Mouse (Mus musculus): ENCODE measurements at regions not wholly inside any gene's neighbourhood (a gene's known extent, or its start where the extent isn't known, plus 50 kb on each side); places are given as distances from the start of the nearest gene placed in this dataset.
A peak's percentile ranks its signal among the peaks of the same experiment; 100 is the strongest.

DNA sequence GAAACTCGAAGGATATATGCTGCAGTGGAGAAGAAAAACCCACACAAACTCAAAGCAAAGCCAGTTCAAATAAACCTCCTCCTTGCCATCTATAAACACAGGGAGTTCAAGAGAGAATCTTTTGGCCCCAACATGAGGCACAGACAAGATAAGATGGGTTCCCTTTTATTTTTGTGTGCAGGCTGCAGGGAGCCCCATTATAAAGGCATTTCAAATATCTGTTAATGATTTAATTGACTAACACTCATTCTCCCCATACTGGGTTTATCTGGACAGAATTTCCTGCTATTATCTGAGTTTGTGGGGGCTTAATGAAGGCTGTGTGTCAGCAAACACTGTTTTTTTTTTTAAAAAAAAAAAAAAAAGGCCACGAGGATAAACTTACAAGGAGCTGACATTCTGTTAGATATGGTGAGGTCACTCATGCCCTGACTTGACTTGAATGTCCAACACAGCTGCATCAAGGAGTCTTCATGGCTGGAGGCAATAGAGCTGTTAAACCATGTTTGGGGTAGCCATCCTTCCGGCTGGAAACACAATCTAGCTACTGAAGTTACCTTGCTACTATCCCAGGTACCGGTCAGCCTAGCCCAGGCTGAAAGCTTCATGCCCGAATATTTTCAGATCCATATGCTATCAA is 423.8 kb downstream of the Wdr11 start:
- H3K27ac ChIP-seq = peak overlapping the region; percentile 81
- peaks cover 45% of the 10 kb centered on the region for H3K4me1 ChIP-seq

DNA sequence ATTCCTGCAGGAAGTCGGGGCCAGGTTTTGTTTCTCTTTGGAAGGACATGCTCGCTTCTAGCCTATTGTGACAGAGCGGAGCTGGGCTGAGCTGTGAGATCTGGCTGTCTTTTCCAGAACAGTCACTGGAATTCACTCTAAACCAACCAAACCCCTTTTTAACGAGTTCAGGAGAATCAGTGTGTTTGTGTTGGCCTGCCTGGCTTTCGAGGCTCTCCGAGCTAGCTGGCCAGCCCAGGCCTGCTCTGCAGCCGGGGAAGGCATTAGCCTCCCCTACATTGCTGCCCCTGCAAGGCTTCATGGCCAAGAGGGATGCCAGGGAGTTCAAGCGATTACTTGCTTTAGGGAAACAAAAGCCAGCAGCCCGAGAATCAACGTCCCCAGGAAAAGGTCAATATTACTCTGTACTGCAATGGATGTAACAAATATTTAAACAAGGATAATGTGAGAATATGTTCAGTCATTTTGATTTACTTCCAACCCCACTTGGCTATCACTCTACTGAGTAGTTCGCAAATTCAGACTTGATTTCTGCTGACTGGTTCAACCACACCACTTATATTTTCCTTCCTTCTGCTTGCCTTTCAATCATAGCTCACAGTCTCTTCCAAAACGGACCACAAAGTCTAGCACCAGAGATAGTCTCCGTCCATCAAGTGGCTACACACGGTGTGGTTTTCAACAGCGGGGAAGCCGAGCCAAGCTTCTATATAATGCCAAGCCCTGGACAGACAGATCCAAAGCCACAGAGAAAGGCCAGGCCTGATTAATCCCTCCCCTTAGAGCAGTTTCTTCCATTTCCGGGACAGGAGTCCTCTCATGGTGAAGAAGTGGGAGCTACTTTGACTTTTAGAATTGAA is 424.6 kb downstream of the Wdr11 start:
- WGBS = 61% methylated on average over 17 of the region's 17 CpGs
- Histone ChIP-seq H3K27ac (peak overlapping the region; percentile 81), H3K4me1 (peaks cover 45% of the 10 kb centered on the region), H3K4me3 (no peak overlapping the region), H3K36me3 (no peaks in the 10 kb centered on the region), H3K27me3 (ENCODE audit: insufficient read depth, poor library complexity, severe bottlenecking) (no peaks in the 10 kb centered on the region), H3K9me3 (no peaks in the 10 kb centered on the region)
- DNase-seq (ENCODE audit: low spot score) = no peak

More for the DNA sequence above, 423.8 kb downstream of the Wdr11 start:
- Histone ChIP-seq H3K27me3 (ENCODE audit: insufficient read depth, poor library complexity, severe bottlenecking) (no peaks in the 10 kb centered on the region), H3K4me3 (no peak overlapping the region), H3K9me3 (no peaks in the 10 kb centered on the region), H3K36me3 (no peaks in the 10 kb centered on the region)
- no peak for DNase-seq (ENCODE audit: low spot score)
- WGBS = 39% methylated on average over 5 of the region's 5 CpGs

DNA sequence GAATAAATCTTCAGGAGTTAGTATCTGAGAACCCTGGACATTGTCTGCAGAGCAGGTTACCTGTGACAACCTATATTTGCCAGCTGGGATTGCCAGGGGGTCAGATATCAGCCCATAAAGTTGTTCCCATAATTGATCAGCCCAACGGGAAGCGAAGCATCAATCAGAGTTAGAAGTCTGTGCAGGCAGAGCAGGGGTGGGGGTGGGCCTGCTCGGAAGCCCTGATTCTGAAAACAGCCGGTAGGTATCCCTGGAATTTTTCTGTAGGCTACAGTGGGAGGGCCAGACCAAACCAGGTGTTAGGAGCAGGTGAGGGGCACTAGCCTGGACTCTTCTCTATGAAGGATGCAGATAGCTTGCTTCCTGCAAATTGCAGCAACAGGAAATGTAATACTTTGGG is 427.2 kb downstream of the Wdr11 start:
- H3K27ac ChIP-seq = no peak overlapping the region
- H3K4me1 ChIP-seq = peaks cover 36% of the 10 kb centered on the region
- DNase-seq (ENCODE audit: low spot score) = no peak
- H3K27me3 ChIP-seq (ENCODE audit: insufficient read depth, poor library complexity, severe bottlenecking) = no peaks in the 10 kb centered on the region
- no peaks in the 10 kb centered on the region for H3K36me3 ChIP-seq
- H3K4me3 ChIP-seq = no peak overlapping the region
- H3K9me3 ChIP-seq = no peaks in the 10 kb centered on the region
- WGBS = 46% methylated on average over 4 of the region's 4 CpGs

DNA sequence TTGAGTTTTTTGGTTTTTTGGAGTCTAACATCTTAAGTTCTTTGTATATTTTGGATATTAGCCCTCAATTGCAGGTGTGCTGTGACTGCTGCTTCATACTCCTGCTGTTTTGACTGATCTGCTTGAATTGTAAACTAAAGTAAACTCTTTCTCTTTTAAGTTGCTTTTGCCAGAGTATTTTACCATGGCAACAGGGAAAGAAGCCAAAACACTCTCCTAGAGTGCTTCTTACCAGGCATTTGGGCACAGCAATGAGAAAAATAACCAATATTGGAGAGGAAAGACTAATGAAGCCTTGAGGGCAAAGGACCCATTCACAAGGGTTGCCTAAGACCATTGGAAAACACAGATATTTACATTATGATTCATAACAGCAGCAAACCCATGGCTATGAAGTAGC is 437.3 kb downstream of the Wdr11 start:
- no peak overlapping the region for H3K27ac ChIP-seq
- H3K9me3 ChIP-seq = no peaks in the 10 kb centered on the region
- H3K27me3 ChIP-seq (ENCODE audit: insufficient read depth, poor library complexity, severe bottlenecking) = no peaks in the 10 kb centered on the region
- H3K4me3 ChIP-seq = no peak overlapping the region
- H3K36me3 ChIP-seq = no peaks in the 10 kb centered on the region
- H3K4me1 ChIP-seq = peaks cover 9% of the 10 kb centered on the region
- no peak for DNase-seq (ENCODE audit: low spot score)

DNA sequence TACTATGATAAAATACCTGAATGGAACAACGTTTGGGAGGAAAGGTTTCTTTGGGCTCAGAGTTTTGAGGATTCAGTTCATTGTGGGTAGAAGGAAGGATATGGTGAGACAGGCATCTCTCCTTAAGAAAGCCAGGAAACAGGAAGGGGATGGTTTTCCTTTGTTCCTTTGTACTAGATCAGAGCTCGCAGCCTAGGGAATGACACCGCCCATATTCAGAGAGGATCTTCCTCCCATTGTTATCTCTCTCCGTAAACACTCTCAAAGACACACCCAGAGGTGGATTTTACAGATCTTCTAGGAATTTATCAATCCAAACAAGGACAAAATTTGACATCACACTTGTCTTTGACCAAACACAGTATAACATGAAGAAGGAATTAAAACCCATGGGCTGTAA is 439.0 kb downstream of the Wdr11 start:
- Histone ChIP-seq H3K4me1 (peaks cover 9% of the 10 kb centered on the region), H3K4me3 (no peak overlapping the region), H3K27me3 (ENCODE audit: insufficient read depth, poor library complexity, severe bottlenecking) (no peaks in the 10 kb centered on the region), H3K36me3 (no peaks in the 10 kb centered on the region), H3K27ac (no peak overlapping the region), H3K9me3 (no peaks in the 10 kb centered on the region)
- DNase-seq (ENCODE audit: low spot score) = no peak
- WGBS = 80% methylated on average over 4 of the region's 4 CpGs

DNA sequence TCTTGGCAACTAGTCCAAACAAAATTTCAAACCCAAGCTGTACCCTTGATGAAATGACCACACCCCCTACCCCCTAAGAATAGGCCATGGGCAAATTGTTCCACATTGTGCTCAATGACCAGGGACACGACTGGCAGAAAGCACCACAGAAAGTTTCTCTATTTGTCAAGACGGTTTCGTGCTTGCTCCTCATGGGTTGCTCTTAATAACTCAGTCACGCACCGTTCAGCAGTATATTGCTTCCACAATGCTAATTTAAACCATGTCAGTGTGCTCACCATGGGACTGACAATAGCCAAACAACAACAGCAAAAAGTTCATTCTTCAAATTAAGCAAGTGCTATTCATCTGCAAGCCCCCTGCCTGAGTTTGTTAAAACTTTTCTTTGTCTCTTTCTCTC is 444.6 kb downstream of the Wdr11 start:
- H3K27ac ChIP-seq = no peak overlapping the region
- DNase-seq (ENCODE audit: low spot score) = peak; percentile 19
- peaks cover 20% of the 10 kb centered on the region for H3K4me1 ChIP-seq
- H3K4me3 ChIP-seq = no peak overlapping the region
- no peaks in the 10 kb centered on the region for H3K27me3 ChIP-seq (ENCODE audit: insufficient read depth, poor library complexity, severe bottlenecking)
- 85% methylated on average over 5 of the region's 5 CpGs for WGBS
- no peaks in the 10 kb centered on the region for H3K9me3 ChIP-seq
- 0 out of 2 replicates have a peak, but pooled peaks cover 2% of the 10 kb centered on the region for H3K36me3 ChIP-seq

DNA sequence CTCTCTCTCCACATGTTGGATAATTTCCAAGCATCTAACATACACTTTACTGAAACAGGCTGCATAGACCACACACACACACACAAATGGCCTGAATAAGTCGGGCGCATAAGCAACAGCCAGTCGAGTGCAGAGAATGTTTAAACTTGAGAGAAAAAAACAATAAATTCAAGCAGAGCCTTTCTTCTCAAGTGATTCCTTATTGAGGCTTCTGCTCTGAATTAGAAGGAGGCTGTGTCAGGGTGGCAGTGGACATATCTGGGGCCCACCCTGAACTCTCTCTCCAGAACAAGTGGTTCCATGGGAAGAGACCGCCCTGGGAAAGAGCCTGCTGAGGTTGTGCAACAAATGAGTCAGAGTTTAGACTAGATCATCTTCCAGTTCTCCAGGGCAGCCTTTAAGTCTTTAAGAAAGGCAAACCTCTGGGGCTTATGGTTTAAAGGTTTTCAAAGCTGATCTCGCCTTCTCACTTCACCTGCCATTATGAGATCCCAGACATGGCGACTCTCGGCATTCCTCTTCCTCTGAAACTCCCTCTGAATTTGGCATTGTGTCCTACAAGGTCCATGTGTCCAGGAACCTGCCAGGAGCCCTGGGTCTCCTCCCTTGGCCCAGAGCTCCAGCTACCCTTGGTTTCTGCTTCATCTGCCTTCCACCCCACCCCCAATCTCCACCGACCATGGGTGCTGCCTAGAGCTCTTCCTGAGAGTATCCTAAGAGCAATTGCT is 445.3 kb downstream of the Wdr11 start:
- WGBS = 83% methylated on average over 8 of the region's 8 CpGs
- Histone ChIP-seq H3K36me3 (0 out of 2 replicates have a peak, but pooled peaks cover 2% of the 10 kb centered on the region), H3K27me3 (ENCODE audit: insufficient read depth, poor library complexity, severe bottlenecking) (no peaks in the 10 kb centered on the region), H3K4me3 (no peak overlapping the region), H3K4me1 (peaks cover 27% of the 10 kb centered on the region), H3K9me3 (no peaks in the 10 kb centered on the region), H3K27ac (no peak overlapping the region; the same call in 1 of the 2 replicates)
- DNase-seq (ENCODE audit: low spot score) = peak; percentile 66

DNA sequence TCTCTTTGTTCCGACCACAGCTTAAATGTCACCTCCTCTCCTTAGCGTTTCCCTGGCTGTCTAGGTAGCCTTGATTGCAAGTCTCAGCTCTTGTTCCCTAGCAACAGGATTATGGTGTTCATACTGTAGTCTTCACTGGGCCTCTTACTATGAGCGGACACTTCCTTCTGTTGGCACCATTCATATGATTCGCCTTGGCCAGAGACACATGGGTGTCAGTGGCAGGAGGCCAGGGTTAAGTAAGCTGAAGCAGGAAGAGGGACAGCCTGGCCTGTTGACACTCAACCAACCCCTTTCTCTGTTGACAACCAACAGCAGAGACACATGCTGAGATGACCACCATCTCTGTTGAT is 445.9 kb downstream of the Wdr11 start:
- DNase-seq (ENCODE audit: low spot score) = peak; percentile 70
- 69% methylated on average over 4 of the region's 4 CpGs for WGBS
- H3K27ac ChIP-seq = no peak overlapping the region
- no peak overlapping the region for H3K4me3 ChIP-seq
- H3K9me3 ChIP-seq = no peaks in the 10 kb centered on the region
- H3K27me3 ChIP-seq (ENCODE audit: insufficient read depth, poor library complexity, severe bottlenecking) = no peaks in the 10 kb centered on the region
- peaks cover 33% of the 10 kb centered on the region for H3K4me1 ChIP-seq
- 0 out of 2 replicates have a peak, but pooled peaks cover 2% of the 10 kb centered on the region for H3K36me3 ChIP-seq

DNA sequence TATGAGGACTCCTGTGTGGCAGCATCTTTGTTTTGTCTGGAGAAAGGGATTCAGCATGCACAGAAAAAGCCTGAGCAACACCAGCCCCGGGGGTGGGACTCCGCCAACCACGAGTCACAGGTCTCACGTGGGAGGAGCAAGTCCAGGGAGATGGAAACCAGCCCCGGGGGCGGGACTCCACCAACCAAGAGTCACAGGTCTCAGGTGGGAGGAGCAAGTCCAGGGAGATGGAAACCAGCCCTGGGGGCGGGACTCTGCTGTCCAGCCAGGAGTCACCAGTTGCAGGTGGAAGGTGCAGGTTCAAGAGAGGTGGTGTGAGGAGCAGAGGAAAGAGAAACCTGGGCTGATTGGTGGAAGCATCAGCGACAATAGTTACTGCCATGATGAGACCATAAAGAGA is 448.9 kb downstream of the Wdr11 start:
- H3K9me3 ChIP-seq = no peaks in the 10 kb centered on the region
- no peak overlapping the region for H3K4me3 ChIP-seq
- H3K36me3 ChIP-seq = 0 out of 2 replicates have a peak, but pooled peaks cover 2% of the 10 kb centered on the region
- DNase-seq (ENCODE audit: low spot score) = peak; percentile 75
- 67% methylated on average over 8 of the region's 8 CpGs for WGBS
- H3K27me3 ChIP-seq (ENCODE audit: insufficient read depth, poor library complexity, severe bottlenecking) = no peaks in the 10 kb centered on the region
- H3K4me1 ChIP-seq = peaks cover 53% of the 10 kb centered on the region
- no peak overlapping the region for H3K27ac ChIP-seq

DNA sequence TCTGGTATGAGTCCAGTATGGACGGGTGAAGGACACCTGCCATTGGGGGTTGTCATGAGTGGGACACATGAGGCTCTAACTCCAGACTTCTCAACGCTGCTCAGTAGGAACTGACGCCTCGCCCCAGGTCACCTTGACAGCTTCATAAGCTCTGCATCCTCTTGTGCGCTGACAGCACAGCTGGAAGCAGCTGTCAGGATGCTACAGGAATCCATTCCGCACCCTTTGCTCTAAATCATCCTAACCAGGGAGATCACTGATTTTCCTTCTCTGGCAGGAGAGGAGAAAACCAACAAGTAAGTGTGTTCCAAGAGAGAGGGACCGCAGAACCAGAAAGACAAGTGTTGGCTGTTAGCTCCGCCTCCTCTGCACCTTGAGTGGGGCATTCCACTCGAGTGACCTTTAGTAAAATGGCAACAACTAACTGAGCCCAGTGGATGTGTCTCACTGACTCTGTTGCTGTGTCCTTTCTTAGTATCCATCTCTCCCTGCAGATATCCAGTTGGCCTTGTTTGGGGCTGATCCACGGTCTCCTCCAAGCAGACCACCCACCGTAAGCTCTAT is 449.8 kb downstream of the Wdr11 start:
- Histone ChIP-seq H3K27ac (peak overlapping the region; percentile 30; the same call in 1 of the 2 replicates), H3K4me3 (no peak overlapping the region), H3K9me3 (no peaks in the 10 kb centered on the region), H3K4me1 (peaks cover 58% of the 10 kb centered on the region), H3K27me3 (ENCODE audit: insufficient read depth, poor library complexity, severe bottlenecking) (no peaks in the 10 kb centered on the region), H3K36me3 (0 out of 2 replicates have a peak, but pooled peaks cover 2% of the 10 kb centered on the region)
- peak; percentile 50 for DNase-seq (ENCODE audit: low spot score)
- WGBS = 76% methylated on average over 11 of the region's 11 CpGs

DNA sequence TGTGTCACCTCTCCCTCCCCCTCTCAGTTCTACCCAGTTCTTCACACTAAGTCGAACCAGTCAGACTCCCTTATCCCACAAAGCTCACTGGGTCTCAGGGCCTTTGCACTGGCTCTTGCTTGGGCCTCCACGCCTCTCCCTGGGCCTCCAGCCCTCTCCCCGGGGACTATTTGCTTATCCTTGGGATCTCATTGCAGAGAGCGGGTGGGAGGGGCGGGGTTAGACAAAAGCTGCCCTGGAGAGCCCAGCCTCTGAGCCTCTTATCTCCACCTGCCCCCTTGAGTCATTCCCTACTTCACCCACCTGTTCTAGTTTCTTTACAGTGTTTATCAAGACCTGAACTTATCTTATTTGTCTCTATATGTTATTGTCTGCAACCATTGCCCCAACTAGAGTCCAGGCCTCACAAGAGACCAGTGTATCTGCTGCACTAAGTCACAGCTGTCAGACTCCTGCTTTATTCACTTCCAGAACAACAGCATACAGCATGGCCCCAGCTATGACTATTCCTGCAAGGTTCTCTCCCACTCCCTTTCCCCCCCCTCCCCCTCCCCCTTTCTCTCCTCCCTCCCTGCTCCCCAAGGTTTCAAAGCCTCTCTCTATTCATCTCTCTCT is 450.7 kb downstream of the Wdr11 start:
- Histone ChIP-seq H3K36me3 (0 out of 2 replicates have a peak, but pooled peaks cover 2% of the 10 kb centered on the region), H3K4me3 (no peak overlapping the region), H3K4me1 (peaks cover 50% of the 10 kb centered on the region), H3K27ac (peak overlapping the region; percentile 30; the same call in 1 of the 2 replicates), H3K27me3 (ENCODE audit: insufficient read depth, poor library complexity, severe bottlenecking) (no peaks in the 10 kb centered on the region), H3K9me3 (no peaks in the 10 kb centered on the region)
- peak; percentile 71 for DNase-seq (ENCODE audit: low spot score)
- WGBS = 50% methylated on average over 5 of the region's 5 CpGs

Data from heart, embryonic 10.5 days (tissue).